Mouse (Mus musculus) embryonic facial prominence, embryonic 10.5 days (tissue): ENCODE results near the gene Rdh16f1. TPM values are rescaled to one million over a fixed set of nuclear protein-coding genes. Genes with fewer than 3 reads are reported as not detected.
A peak's percentile ranks its signal among the peaks of the same experiment; 100 is the strongest.

Experiments used
- DNase-seq: peaks from one replicate; pipeline ENCODE4 v3.0.0-alpha.2; 2017; ENCODE audit warnings: low spot score
- H3K27ac ChIP-seq: fragments of 300-500 bp; sonication (generic); replicated peaks from 2 replicates; pipeline ENCODE4 v1.5.1; 2016; ENCODE audit warnings: mild to moderate bottlenecking
- H3K27me3 ChIP-seq: fragments of 300-500 bp; sonication (generic); replicated peaks from 2 replicates; pipeline ENCODE4 v1.6.1; 2016; ENCODE audit warnings: low read depth, mild to moderate bottlenecking; ENCODE audit not compliant: poor library complexity, severe bottlenecking
- H3K36me3 ChIP-seq: fragments of 300-500 bp; sonication (generic); replicated peaks from 2 replicates; pipeline ENCODE4 v1.6.1; 2016; ENCODE audit warnings: mild to moderate bottlenecking, moderate library complexity
- H3K4me1 ChIP-seq: fragments of 300-500 bp; sonication (generic); 2 replicates; pipeline ENCODE4 v1.6.1; 2016
- H3K4me3 ChIP-seq: fragments of 300-500 bp; sonication (generic); 2 replicates; pipeline ENCODE4 v1.5.1; 2016; ENCODE audit warnings: mild to moderate bottlenecking, moderate library complexity
- H3K9me3 ChIP-seq: fragments of 300-500 bp; sonication (generic); 2 replicates; pipeline ENCODE4 v1.6.1; 2016; ENCODE audit warnings: mild to moderate bottlenecking
- WGBS: fragments of 180-500 bp; shearing (Covaris S2); methylation state at CpG from one replicate; pipeline ENCODE4 v1.1.7; 2016; 5-methylcytosine and 5-hydroxymethylcytosine counted together
- polyA plus RNA-seq: library from polyadenylated mRNA; unstranded; fragments of >200 nt; fragmentation: Nextera tagmentation; extraction: Ambion mirVana; gene quantifications from 2 replicates; pipeline ENCODE4 v1.2.1, GENCODE M21; 2016

Gene Rdh16f1
- polyA plus RNA-seq, result 0.15 and 0.17 TPM in 2 replicates

DNA sequence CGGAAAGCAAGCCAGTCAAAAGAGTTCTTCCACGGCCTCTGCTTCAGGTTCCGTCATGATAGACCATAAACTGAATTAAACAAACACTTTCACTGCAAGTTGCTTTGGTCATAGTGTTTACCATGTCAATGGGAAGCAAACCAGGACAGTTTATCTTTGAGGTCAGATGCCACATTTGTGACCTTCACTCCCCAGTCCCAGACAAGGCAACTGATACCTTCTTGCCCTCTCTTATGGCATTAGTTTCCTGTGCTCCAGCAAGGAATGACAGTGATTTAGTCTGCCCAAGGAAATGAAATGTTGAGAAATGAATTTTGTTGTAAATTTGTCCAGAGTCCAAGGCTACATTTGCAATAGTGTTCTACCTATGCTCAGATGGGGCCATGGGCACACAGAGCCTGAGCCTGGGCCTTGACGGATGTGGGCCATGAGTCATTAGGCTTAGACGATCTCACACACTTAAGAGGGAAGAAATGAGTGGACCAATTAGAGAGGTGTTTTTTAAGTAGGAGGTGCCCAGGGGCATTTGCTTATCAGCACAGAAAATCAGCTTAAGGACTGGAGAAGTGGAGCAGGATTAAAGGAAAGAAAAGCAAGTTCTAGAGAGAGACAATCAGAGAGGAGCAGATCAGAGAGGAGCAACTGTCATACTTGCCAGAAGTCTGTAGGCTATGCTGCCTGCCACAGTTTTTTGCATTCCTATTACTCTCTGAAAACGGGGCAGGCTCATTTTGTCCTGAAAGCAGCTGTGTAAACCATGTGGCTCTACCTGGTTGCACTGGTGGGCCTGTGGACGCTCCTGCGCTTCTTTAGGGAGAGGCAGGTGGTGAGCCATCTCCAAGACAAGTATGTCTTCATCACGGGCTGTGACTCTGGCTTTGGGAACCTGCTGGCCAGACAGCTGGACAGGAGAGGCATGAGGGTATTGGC lies at the start of gene Rdh16f1, which contains the start of gene Rdh1:
Rdh16f1 (plus strand) TSS at position 607 of the 930 bp plus-strand sequence.
Rdh1 (plus strand) TSS at position 541 of the 930 bp plus-strand sequence.
- WGBS, result 71% methylated on average over 9 of the region's 9 CpGs
- no peaks in the 10 kb centered on the region for H3K36me3 ChIP-seq

DNA sequence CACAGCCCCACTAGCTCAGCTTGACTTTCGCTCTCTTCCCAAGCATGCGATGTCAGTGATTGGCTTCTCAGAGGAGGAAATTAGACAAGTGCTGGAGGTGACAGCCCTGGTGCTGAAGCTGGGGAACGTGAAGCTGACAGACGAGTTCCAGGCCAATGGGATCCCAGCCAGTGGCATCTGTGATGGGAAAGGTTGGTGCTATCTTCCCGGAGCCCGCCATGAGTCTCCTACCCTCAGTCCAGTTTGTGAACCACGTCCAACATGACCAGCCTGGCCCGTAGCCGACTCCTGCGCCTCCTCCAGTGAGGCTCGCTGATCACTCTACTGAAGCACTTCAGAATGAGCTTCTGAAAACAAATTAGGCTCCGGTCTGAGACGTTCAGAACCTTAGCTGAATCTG lies 49.3 kb upstream of the Rdh16f1 start:
- DNase-seq, result no peak
- Histone ChIP-seq H3K27ac (no peak overlapping the region), H3K4me1 (peaks cover 21% of the 10 kb centered on the region), H3K4me3 (no peak overlapping the region), H3K27me3 (no peaks in the 10 kb centered on the region), H3K36me3 (0 out of 2 replicates have a peak, but pooled peaks cover 1% of the 10 kb centered on the region), H3K9me3 (no peaks in the 10 kb centered on the region)
- 79% methylated on average over 13 of the region's 13 CpGs for WGBS

More for the DNA sequence above, at the start of gene Rdh16f1, which contains the start of gene Rdh1:
- Histone ChIP-seq H3K27me3 (no peaks in the 10 kb centered on the region), H3K4me1 (peaks cover 6% of the 10 kb centered on the region; the same call in 1 of the 2 replicates), H3K27ac (no peak within 1 kb of the TSS), H3K4me3 (no peak within 1 kb of the TSS), H3K9me3 (no peaks in the 10 kb centered on the region)
- no peak for DNase-seq

DNA sequence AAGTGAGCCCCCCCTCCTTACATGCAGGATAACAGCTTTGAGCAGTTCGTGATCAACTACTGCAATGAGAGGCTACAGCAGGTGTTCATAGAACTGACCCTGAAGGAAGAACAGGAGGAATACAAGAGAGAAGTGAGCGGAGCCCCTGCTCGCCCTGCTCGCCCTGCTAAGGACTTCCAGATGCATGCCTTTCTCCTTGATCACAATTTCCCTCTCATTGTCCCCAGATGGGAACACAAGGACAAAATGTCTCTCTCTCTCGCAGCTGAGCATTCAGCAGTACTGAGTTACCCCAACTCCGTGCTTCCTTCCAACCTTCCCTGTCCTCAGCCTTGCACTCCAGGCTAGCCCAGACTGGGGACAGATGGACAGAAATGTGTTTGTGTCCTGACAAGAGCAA lies 46.9 kb upstream of the Rdh16f1 start:
- H3K9me3 ChIP-seq, result no peaks in the 10 kb centered on the region
- 57% methylated on average over 6 of the region's 6 CpGs for WGBS
- H3K4me1 ChIP-seq, result peaks cover 20% of the 10 kb centered on the region
- DNase-seq, result peak; percentile 35
- H3K27me3 ChIP-seq, result no peaks in the 10 kb centered on the region
- H3K36me3 ChIP-seq, result 0 out of 2 replicates have a peak, but pooled peaks cover 6% of the 10 kb centered on the region
- no peak overlapping the region for H3K27ac ChIP-seq
- no peak overlapping the region for H3K4me3 ChIP-seq

DNA sequence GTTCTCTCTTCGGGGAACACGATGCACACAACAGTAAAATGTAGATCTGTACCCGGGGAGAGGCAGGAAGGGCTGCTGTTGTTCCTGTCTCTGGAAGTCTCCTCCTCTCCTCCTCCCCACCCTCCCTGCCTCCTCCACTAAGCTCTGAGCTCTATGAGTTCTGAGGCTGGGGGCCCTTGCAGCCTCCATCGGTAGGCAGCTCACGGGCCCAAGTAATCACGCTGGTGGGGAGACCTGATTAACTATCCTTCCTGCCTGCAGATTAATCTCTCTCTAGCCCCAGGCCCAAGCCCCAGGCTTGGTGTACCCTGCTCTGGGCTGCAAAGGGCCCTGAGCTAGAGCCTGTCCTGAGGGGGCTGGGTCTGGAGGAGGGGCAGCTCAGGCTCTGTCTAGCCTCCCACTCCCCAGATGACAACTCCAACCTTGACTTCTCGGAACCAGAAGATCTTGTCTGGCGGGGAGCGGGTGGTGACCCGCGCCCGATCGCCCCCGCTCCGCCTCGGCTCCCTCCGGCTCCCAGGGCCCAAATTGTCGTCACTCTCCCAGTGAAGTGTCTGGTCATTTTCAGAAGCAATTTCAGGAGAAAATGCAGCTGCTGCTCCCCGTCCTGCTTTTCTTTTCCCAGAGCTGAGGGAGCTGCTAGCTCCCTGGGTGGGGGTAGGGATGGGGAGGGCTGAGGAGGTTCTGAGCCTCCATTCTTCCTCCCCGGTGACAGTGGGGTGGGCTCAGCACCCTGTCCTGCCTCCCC lies 37.7 kb upstream of the Rdh16f1 start:
- H3K36me3 ChIP-seq, result no peaks in the 10 kb centered on the region
- H3K9me3 ChIP-seq, result no peaks in the 10 kb centered on the region
- peak overlapping the region; percentile 39 for H3K4me3 ChIP-seq
- 9% methylated on average over 20 of the region's 20 CpGs for WGBS
- peaks cover 50% of the 10 kb centered on the region for H3K4me1 ChIP-seq
- DNase-seq, result peak; percentile 24
- H3K27me3 ChIP-seq, result peaks cover 66% of the 10 kb centered on the region
- peak overlapping the region; percentile 41 for H3K27ac ChIP-seq

DNA sequence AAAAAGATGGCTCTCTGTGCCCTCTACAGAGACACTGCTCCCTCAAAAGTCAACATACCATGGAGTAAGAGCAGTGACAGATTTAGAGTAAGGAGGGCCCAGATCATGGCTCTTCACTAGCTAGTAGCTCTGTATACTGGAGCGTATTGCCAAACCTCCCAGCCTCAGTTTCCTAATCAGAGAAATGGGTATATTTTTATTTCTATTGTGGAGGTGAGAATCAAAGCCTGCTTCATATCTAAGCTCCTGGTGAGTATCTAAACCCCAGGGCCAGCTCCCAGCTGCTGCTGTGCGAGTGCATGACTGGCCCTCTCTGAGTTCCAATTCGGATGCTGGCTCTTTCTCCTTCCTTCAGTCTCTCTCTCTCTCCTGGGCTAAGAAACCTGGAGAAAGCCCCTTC lies 35.4 kb upstream of the Rdh16f1 start, which contains the start of gene Tac2:
Tac2 (plus strand) TSS at position 301 of the 400 bp plus-strand sequence.
- 79% methylated on average over 3 of the region's 3 CpGs for WGBS
- no peaks in the 10 kb centered on the region for H3K9me3 ChIP-seq
- H3K36me3 ChIP-seq, result no peaks in the 10 kb centered on the region
- peaks cover 87% of the 10 kb centered on the region for H3K27me3 ChIP-seq
- H3K27ac ChIP-seq, result no peak within 1 kb of the TSS
- H3K4me3 ChIP-seq, result no peak within 1 kb of the TSS
- no peak for DNase-seq
- peaks cover 41% of the 10 kb centered on the region for H3K4me1 ChIP-seq

DNA sequence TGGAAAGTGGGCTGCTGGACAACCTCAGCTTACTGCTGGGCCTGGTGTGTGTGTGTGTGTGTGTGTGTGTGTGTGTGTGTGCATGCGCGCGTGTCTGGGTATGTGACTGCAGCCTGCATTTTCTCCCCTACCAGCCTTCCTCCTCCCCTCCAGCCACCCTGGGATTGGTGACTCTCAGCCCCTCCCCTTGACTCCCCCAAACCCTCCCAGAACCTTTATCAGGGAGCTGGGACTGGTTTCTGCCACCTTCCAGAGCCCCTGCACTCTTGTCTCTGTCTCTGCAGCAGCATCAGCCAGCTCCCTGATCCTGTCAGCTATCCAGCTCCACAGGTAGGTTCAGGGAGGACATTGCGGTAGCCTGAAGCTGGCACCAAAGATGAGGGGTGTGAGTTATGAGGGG lies 34.5 kb upstream of the Rdh16f1 start:
- H3K36me3 ChIP-seq, result no peaks in the 10 kb centered on the region
- H3K27me3 ChIP-seq, result peaks cover 86% of the 10 kb centered on the region
- H3K4me1 ChIP-seq, result peaks cover 40% of the 10 kb centered on the region
- H3K9me3 ChIP-seq, result no peaks in the 10 kb centered on the region
- H3K27ac ChIP-seq, result no peak overlapping the region
- no peak for DNase-seq
- 82% methylated on average over 4 of the region's 4 CpGs for WGBS
- H3K4me3 ChIP-seq, result no peak overlapping the region

DNA sequence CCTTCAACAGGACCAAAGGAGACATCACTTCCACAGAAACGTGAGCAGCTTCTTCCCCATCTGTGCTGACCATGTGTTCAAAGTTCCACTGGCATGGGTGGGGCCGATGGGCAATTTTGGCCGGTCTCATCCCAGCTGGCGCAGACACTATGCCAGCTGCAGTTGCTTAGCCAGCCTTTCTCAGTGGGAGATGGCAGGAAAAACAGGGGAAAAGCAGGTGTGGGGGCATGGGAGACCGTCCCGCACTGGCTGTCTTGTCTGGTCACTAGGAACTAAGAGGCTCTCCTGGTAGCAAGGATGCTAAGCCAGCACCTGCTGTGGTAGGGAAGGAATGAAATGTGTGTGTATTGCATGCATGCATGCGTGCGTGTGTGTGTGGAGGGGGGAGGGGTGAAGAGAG lies 31.1 kb upstream of the Rdh16f1 start:
- Histone ChIP-seq H3K4me3 (no peak overlapping the region), H3K9me3 (no peaks in the 10 kb centered on the region), H3K27ac (no peak overlapping the region), H3K36me3 (no peaks in the 10 kb centered on the region), H3K27me3 (peaks cover 55% of the 10 kb centered on the region), H3K4me1 (peaks cover 22% of the 10 kb centered on the region)
- WGBS, result 80% methylated on average over 8 of the region's 8 CpGs
- no peak for DNase-seq

DNA sequence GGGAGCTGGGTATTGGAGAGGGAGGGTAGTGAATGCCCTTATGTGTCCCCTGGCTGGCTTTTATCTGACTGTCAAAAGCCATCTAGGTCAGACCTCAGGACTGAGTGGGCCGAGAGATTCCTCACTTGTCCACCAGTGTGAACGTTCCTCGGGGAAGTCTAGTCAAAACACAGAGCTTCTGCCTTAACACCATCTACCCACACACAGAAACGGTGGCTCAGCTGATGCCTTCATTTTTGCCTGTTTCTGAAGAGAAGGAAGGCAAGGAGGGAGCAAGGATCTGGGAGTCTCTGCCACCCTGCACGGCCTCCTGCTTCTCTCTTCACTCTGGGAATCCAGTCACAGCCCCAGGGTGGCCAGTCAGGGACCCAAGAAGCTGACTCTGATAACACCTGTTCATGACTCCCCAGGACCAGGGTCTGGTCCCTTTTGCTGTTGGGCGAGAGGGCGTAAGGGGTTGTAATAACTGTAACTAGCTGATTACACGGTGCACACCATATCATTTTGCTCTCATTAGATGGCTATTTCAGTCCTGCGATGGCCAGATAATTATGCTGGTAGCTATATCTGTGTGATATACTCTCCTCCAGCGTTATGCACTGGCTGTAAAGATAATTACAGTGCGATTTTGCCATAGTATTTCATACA lies 29.2 kb upstream of the Rdh16f1 start:
- DNase-seq, result no peak
- H3K4me3 ChIP-seq, result no peak overlapping the region
- H3K27ac ChIP-seq, result no peak overlapping the region
- H3K4me1 ChIP-seq, result peaks cover 29% of the 10 kb centered on the region
- H3K36me3 ChIP-seq, result no peaks in the 10 kb centered on the region
- no peaks in the 10 kb centered on the region for H3K9me3 ChIP-seq
- WGBS, result 67% methylated on average over 11 of the region's 11 CpGs
- peaks cover 44% of the 10 kb centered on the region for H3K27me3 ChIP-seq

DNA sequence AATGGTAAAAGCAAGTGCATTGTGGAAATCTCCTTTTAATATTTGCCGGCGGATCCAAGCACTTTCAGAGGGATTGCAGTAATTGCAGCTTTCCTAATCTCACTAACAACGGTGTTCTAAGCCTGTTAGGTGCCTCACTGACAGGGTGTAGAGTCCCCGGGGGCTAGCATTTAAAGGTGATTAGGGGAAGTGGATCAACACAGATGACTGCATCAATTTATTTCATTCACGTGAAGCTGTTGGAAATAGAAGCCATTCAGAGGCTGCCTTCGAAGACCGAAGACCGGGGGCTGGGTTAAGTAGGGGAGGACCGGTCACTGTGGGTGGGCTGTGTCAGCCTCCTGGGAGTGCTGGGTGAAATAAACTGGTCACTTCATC lies 28.7 kb upstream of the Rdh16f1 start:
- H3K4me3 ChIP-seq, result no peak overlapping the region
- H3K36me3 ChIP-seq, result no peaks in the 10 kb centered on the region
- H3K27me3 ChIP-seq, result peaks cover 39% of the 10 kb centered on the region
- H3K4me1 ChIP-seq, result peaks cover 29% of the 10 kb centered on the region
- WGBS, result 37% methylated on average over 9 of the region's 9 CpGs
- no peak overlapping the region for H3K27ac ChIP-seq
- no peaks in the 10 kb centered on the region for H3K9me3 ChIP-seq
- DNase-seq, result no peak

DNA sequence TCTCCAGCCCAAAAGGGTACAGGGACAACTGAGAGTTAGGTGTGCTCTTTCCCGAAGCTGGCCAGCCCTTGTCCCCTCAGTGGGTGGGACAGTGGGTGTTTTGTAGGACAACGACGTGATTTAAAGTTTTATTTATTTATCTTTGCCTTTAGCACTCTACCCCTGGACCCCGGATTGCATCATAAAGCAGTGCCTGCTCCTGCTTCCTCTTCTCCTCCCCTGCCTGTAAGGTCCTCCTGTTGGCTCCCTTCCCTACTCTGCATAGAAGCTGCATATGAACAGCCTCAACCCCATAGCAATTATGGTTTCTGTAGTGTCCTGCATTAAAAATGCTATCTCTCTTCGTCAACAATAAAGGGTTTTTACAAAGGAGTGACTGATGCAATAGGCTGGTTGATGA lies 28.2 kb upstream of the Rdh16f1 start:
- no peak overlapping the region for H3K27ac ChIP-seq

DNA sequence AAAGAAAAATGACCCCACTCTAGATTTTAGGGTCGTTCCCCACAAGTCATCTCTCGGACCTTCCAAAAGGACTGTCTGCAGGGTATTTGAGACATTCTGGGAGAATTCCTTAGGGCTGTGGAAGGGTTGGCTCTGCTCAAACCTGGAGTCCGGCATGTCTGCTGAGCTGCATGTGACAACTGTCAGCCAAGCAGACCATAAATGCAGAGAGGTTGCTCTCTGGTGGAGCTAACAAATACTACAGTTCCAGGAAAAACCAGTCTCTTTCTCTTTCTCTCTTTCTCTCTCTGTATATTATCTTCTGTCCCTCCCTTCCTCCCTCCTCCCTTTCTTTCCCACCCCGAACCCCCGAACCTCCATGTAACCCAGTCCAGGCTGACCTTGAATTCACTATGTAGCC lies 25.2 kb upstream of the Rdh16f1 start:
- H3K27me3 ChIP-seq, result peaks cover 11% of the 10 kb centered on the region; the same call in 1 of the 2 replicates
- WGBS, result 49% methylated on average over 5 of the region's 5 CpGs
- no peaks in the 10 kb centered on the region for H3K36me3 ChIP-seq

More for the DNA sequence above, 28.2 kb upstream of the Rdh16f1 start:
- 42% methylated on average over 5 of the region's 5 CpGs for WGBS
- Histone ChIP-seq H3K36me3 (no peaks in the 10 kb centered on the region), H3K9me3 (no peaks in the 10 kb centered on the region), H3K4me3 (no peak overlapping the region), H3K4me1 (peaks cover 29% of the 10 kb centered on the region), H3K27me3 (peaks cover 37% of the 10 kb centered on the region)
- no peak for DNase-seq

DNA sequence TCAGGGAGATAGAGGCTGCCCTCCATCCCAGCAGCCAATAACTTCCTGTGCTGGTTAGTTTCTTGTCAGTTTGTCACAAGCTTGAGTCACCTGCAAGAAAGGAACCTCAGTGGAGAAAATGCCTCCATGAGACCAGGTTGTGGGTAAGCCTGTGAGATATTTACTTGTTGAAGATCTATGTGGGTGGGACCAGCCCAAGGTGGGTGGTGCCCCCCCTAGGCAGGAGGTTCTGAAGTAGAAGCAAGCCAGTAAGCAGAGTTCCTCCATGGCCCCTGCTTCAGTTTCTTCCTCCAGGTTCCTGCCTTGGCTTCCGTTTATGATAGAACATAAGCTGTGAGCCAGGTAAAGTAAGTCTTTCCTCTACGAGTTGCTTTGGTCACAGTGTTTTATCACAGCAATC lies 23.3 kb upstream of the Rdh16f1 start:
- WGBS, result 81% methylated on average over 2 of the region's 2 CpGs
- Histone ChIP-seq H3K4me3 (no peak overlapping the region), H3K36me3 (peaks cover 4% of the 10 kb centered on the region), H3K9me3 (no peaks in the 10 kb centered on the region), H3K27me3 (peaks cover 3% of the 10 kb centered on the region; the same call in 1 of the 2 replicates), H3K4me1 (peaks cover 24% of the 10 kb centered on the region), H3K27ac (no peak overlapping the region)
- DNase-seq, result no peak

More for the DNA sequence above, 25.2 kb upstream of the Rdh16f1 start:
- no peak overlapping the region for H3K27ac ChIP-seq
- H3K4me3 ChIP-seq, result no peak overlapping the region
- no peak for DNase-seq
- H3K4me1 ChIP-seq, result peaks cover 26% of the 10 kb centered on the region
- no peaks in the 10 kb centered on the region for H3K9me3 ChIP-seq
